Mouse (Mus musculus): ENCODE measurements around the gene Cdx2.

Cdx2 gene

GRCm38 (mm10) chr5:147317321-147317720 is 10.3 kb upstream of the Cdx2 start:
- DNase-seq (ENCODE audit: low spot score in 2 of 2), result no peak

- DNase-seq (ENCODE audit: low spot score in 2 of 2), result no peak
Measured at GRCm38 (mm10) chr5:147315432-147316075, 8.5 kb upstream of the Cdx2 start.

- DNase-seq (ENCODE audit: low spot score in 2 of 2), result no peak
Measured at GRCm38 (mm10) chr5:147314646-147315431, 7.8 kb upstream of the Cdx2 start.

- DNase-seq (ENCODE audit: low spot score in 2 of 2), result no peak
Measured at GRCm38 (mm10) chr5:147312830-147313685, 6.0 kb upstream of the Cdx2 start.

GRCm38 (mm10) chr5:147309786-147310185 is 2.7 kb upstream of the Cdx2 start:
- DNase-seq (ENCODE audit: low spot score in 2 of 2), result no peak

- DNase-seq (ENCODE audit: low spot score in 2 of 2), result no peak
Measured at GRCm38 (mm10) chr5:147308451-147308850, 1.4 kb upstream of the Cdx2 start.

GRCm38 (mm10) chr5:147307398-147307785 is 322 bp upstream of the Cdx2 start:
- DNase-seq (ENCODE audit: low spot score in 2 of 2), result no peak

- no peak for DNase-seq (ENCODE audit: low spot score in 2 of 2)
Measured at GRCm38 (mm10) chr5:147305856-147306637, 1.0 kb downstream of the Cdx2 start.

- no peak for DNase-seq (ENCODE audit: low spot score in 2 of 2)
Measured at GRCm38 (mm10) chr5:147305166-147305565, 1.9 kb downstream of the Cdx2 start.

GRCm38 (mm10) chr5:147304276-147305155 is 2.6 kb downstream of the Cdx2 start:
- DNase-seq (ENCODE audit: low spot score in 2 of 2), result no peak

- no peak for DNase-seq (ENCODE audit: low spot score in 2 of 2)
Measured at GRCm38 (mm10) chr5:147302746-147303400, 4.2 kb downstream of the Cdx2 start.

- DNase-seq (ENCODE audit: low spot score in 2 of 2), result no peak
Measured at GRCm38 (mm10) chr5:147302141-147302540, 4.9 kb downstream of the Cdx2 start.

GRCm38 (mm10) chr5:147301781-147302070 is 5.3 kb downstream of the Cdx2 start:
- no peak for DNase-seq (ENCODE audit: low spot score in 2 of 2)

- DNase-seq (ENCODE audit: low spot score in 2 of 2), result no peak
Measured at GRCm38 (mm10) chr5:147300917-147301780, 5.9 kb downstream of the Cdx2 start.

GRCm38 (mm10) chr5:147300001-147300363 is 7.1 kb downstream of the Cdx2 start:
- DNase-seq (ENCODE audit: low spot score in 2 of 2), result no peak

- peak in 1 of 2 experiments; percentile 46 for DNase-seq (ENCODE audit: low spot score in 2 of 2)
Measured at GRCm38 (mm10) chr5:147299255-147300000, 7.6 kb downstream of the Cdx2 start.

- DNase-seq (ENCODE audit: low spot score in 2 of 2), result no peak
Measured at GRCm38 (mm10) chr5:147297249-147297648, 9.8 kb downstream of the Cdx2 start.

GRCm38 (mm10) chr5:147294121-147294520 is 12.9 kb downstream of the Cdx2 start:
- DNase-seq (ENCODE audit: low spot score in 2 of 2), result no peak
